Mouse (Mus musculus) liver, embryonic 16.5 days (tissue): ENCODE data around the gene Cdc73. TPM values are rescaled to one million over a fixed set of nuclear protein-coding genes. Genes with fewer than 3 reads are reported as not detected.

Experiments used
- polyA plus RNA-seq: library from polyadenylated mRNA; unstranded; fragments of >200 nt; fragmentation: Nextera tagmentation; extraction: Ambion mirVana; gene quantifications from 2 replicates; pipeline ENCODE4 v1.2.1, GENCODE M21; 2015

Cdc73 gene
- polyA plus RNA-seq, 1 experiment from 2014 or later = 4.7 TPM

Other genes starting within 250 kb of the Cdc73 start
- gene B3galt2, start 62.2 kb downstream of the Cdc73 start, polyA plus RNA-seq = 0.08 and 0.09 TPM in 2 replicates
- 43.6 and 46.2 TPM in 2 replicates for gene Glrx2, start 13.4 kb upstream of the Cdc73 start, polyA plus RNA-seq
- gene Trove2, start 74.2 kb upstream of the Cdc73 start, polyA plus RNA-seq = 1.4 and 1.7 TPM in 2 replicates
- gene Uchl5, start 74.4 kb upstream of the Cdc73 start, polyA plus RNA-seq = 60.0 and 67.5 TPM in 2 replicates